Mouse (Mus musculus): Measurements from ENCODE around the gene Psmd7. TPM values are rescaled to one million over a fixed set of nuclear protein-coding genes. Genes with fewer than 3 reads are reported as not detected.

The Psmd7 gene
- total and polyA plus RNA-seq, 3 experiments: 186 to 403 (median 205) TPM

DNA sequence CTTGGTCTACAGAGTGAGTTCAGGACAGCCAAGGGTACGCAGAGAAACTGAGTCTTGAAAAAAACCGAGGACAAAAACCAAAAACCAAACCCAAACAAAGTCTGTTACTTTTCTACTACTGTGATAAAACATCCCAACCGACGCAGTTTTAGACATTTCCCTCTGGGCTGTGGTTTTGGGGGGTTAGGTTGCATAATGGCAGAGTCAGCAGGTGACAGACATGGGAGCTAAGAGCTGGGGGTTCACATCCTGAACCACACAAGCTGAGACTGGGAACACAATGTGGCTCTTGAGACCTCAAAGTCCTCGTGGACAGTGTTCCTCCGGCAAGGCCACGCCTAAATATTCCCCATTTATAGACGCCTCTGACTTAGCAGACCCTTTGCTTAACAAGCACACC lies 10.1 kb downstream of the Psmd7 start:
- peaks cover 8 to 19% of the 10 kb centered on the region in 2 experiments; a peak in 3 of 4 replicates for H3K4me1 ChIP-seq (ENCODE audit: control insufficient read depth in 1 of 2, insufficient read depth in 2 of 2, low read length in 2 of 2)
- H3K27me3 ChIP-seq (ENCODE audit: control insufficient read depth in 1 of 2, insufficient read depth in 2 of 2, low read length in 2 of 2): no peaks in the 10 kb centered on the region
- peaks cover 14 to 16% of the 10 kb centered on the region in 2 experiments for H3K36me3 ChIP-seq (ENCODE audit: control insufficient read depth in 1 of 2, insufficient read depth in 2 of 2, low read length in 2 of 2)
- no peak overlapping the region for H3K9ac ChIP-seq (ENCODE audit: control insufficient read depth, low read depth, low read length, poor library complexity, severe bottlenecking)
- peak; percentile 54 for DNase-seq (ENCODE audit: low read depth, low spot score)
- 0 out of 2 replicates have a peak, but pooled peaks cover 2% of the 10 kb centered on the region for H3K79me2 ChIP-seq (ENCODE audit: control insufficient read depth, insufficient read depth, low read length, poor library complexity)
- H3K9me3 ChIP-seq (replicated peaks; ENCODE audit: insufficient read depth, low read length): no peaks in the 10 kb centered on the region
- peak overlapping the region; percentile 74 for H3K27ac ChIP-seq (ENCODE audit: control insufficient read depth, low read depth, low read length)
- 0 out of 2 replicates have a peak, but pooled peaks have one; percentile 22 for TF ChIP-seq RCOR1 (IDR thresholded peaks at IDR 0.05; ENCODE audit: low read depth, low read length)
- peak; percentile 4; the same call in 1 of the 2 replicates for TF ChIP-seq MAX (IDR thresholded peaks at IDR 0.05; ENCODE audit: low read length)
- peak in 1 of 2 experiments; percentile 42; a peak in 1 of 4 replicates for TF ChIP-seq EP300 (IDR thresholded peaks at IDR 0.05; ENCODE audit: low read depth in 1 of 2, low read length in 2 of 2)
- TF ChIP-seq ETS1 (IDR thresholded peaks at IDR 0.05; ENCODE audit: low read depth, low read length): 0 out of 2 replicates have a peak, but pooled peaks have one; percentile 34
- no peak for TF ChIP-seq NELFE (IDR thresholded peaks at IDR 0.05; ENCODE audit: low read depth, low read length)
- TF ChIP-seq TBP (IDR thresholded peaks at IDR 0.05; ENCODE audit: low read depth, low read length): no peak
- TF ChIP-seq KAT2A (conservative IDR thresholded peaks at IDR 0.05; ENCODE audit: low read depth, low read length): no peak
- no peak for TF ChIP-seq UBTF (IDR thresholded peaks at IDR 0.05; ENCODE audit: borderline replicate concordance, insufficient read depth, low read depth, low read length)
- 0 out of 2 replicates have a peak, but pooled peaks have one; percentile 7 for TF ChIP-seq MAFK (IDR thresholded peaks at IDR 0.05; ENCODE audit: borderline replicate concordance, low read depth, low read length)
- 0 out of 2 replicates have a peak, but pooled peaks have one; percentile 42 for TF ChIP-seq MYB (IDR thresholded peaks at IDR 0.05; ENCODE audit: low read depth, low read length)
- no peak overlapping the region for H3K4me3 ChIP-seq (ENCODE audit: control insufficient read depth in 1 of 2, insufficient read depth in 1 of 2, low read depth in 2 of 2, low read length in 2 of 2)

GRCm38 (mm10) chr8:107577640-107578039 lies 10.6 kb downstream of the Psmd7 start:
- H3K9me3 ChIP-seq (replicated peaks; ENCODE audit: insufficient read depth, low read length): no peaks in the 10 kb centered on the region
- H3K9ac ChIP-seq (ENCODE audit: control insufficient read depth, low read depth, low read length, poor library complexity, severe bottlenecking): no peak overlapping the region
- peak; percentile 85 for DNase-seq (ENCODE audit: low read depth, low spot score)
- no peaks in the 10 kb centered on the region for H3K27me3 ChIP-seq (ENCODE audit: control insufficient read depth in 1 of 2, insufficient read depth in 2 of 2, low read length in 2 of 2)
- peaks cover 8 to 19% of the 10 kb centered on the region in 2 experiments; a peak in 3 of 4 replicates for H3K4me1 ChIP-seq (ENCODE audit: control insufficient read depth in 1 of 2, insufficient read depth in 2 of 2, low read length in 2 of 2)
- H3K27ac ChIP-seq (ENCODE audit: control insufficient read depth, low read depth, low read length): peak overlapping the region; percentile 74
- no peak overlapping the region for H3K4me3 ChIP-seq (ENCODE audit: control insufficient read depth in 1 of 2, insufficient read depth in 1 of 2, low read depth in 2 of 2, low read length in 2 of 2)
- peaks cover 12 to 14% of the 10 kb centered on the region in 2 experiments for H3K36me3 ChIP-seq (ENCODE audit: control insufficient read depth in 1 of 2, insufficient read depth in 2 of 2, low read length in 2 of 2)
- 0 out of 2 replicates have a peak, but pooled peaks cover 2% of the 10 kb centered on the region for H3K79me2 ChIP-seq (ENCODE audit: control insufficient read depth, insufficient read depth, low read length, poor library complexity)
- peak; percentile 58; the same call in 1 of the 2 replicates for TF ChIP-seq MAZ (IDR thresholded peaks at IDR 0.05; ENCODE audit: low read depth, low read length)
- TF ChIP-seq ETS1 (IDR thresholded peaks at IDR 0.05; ENCODE audit: low read depth, low read length): peak; percentile 68
- TF ChIP-seq E2F4 (IDR thresholded peaks at IDR 0.05; ENCODE audit: borderline replicate concordance, low read depth, low read length): no peak
- TF ChIP-seq TCF12 (IDR thresholded peaks at IDR 0.05; ENCODE audit: low read depth, low read length): peak; percentile 95
- TF ChIP-seq SIN3A (IDR thresholded peaks at IDR 0.05; ENCODE audit: low read length): peak; percentile 58; the same call in 1 of the 2 replicates
- no peak for TF ChIP-seq RAD21 (IDR thresholded peaks at IDR 0.05; ENCODE audit: low read depth, low read length)
- no peak for TF ChIP-seq SMC3 (IDR thresholded peaks at IDR 0.05; ENCODE audit: low read depth, low read length)
- TF ChIP-seq CHD1 (IDR thresholded peaks at IDR 0.05; ENCODE audit: low read depth, low read length): no peak
- peak; percentile 95 for TF ChIP-seq GATA1 (IDR thresholded peaks at IDR 0.05; ENCODE audit: low read depth, low read length)
- no peak for TF ChIP-seq NELFE (IDR thresholded peaks at IDR 0.05; ENCODE audit: low read depth, low read length)
- no peak for TF ChIP-seq POLR2A (IDR thresholded peaks at IDR 0.05; ENCODE audit: control insufficient read depth in 1 of 2, insufficient read depth in 1 of 2, low read depth in 1 of 2, low read length in 2 of 2, poor library complexity in 1 of 2)
- no peak for TF ChIP-seq USF2 (IDR thresholded peaks at IDR 0.05; ENCODE audit: borderline replicate concordance in 1 of 2, insufficient read depth in 1 of 2, low read depth in 1 of 2, low read length in 2 of 2)
- TF ChIP-seq MAX (IDR thresholded peaks at IDR 0.05; ENCODE audit: low read length): peak; percentile 45
- TF ChIP-seq UBTF (IDR thresholded peaks at IDR 0.05; ENCODE audit: borderline replicate concordance, insufficient read depth, low read depth, low read length): no peak
- TF ChIP-seq CHD2 (IDR thresholded peaks at IDR 0.05; ENCODE audit: low read length): no peak
- TF ChIP-seq MXI1 (IDR thresholded peaks at IDR 0.05; ENCODE audit: low read depth, low read length): peak; percentile 75; the same call in 1 of the 2 replicates
- 0 out of 2 replicates have a peak, but pooled peaks have one; percentile 39 for TF ChIP-seq ELF1 (IDR thresholded peaks at IDR 0.05; ENCODE audit: low read depth, low read length)
- peak; percentile 96 for TF ChIP-seq TAL1 (IDR thresholded peaks at IDR 0.05; ENCODE audit: low read length)
- TF ChIP-seq RCOR1 (IDR thresholded peaks at IDR 0.05; ENCODE audit: low read depth, low read length): peak; percentile 73
- no peak; the same call in 1 of the 2 replicates for TF ChIP-seq HCFC1 (IDR thresholded peaks at IDR 0.05; ENCODE audit: low read depth, low read length)
- no peak for TF ChIP-seq ZMIZ1 (IDR thresholded peaks at IDR 0.05; ENCODE audit: low read depth, low read length)
- TF ChIP-seq POLR2AphosphoS2 (IDR thresholded peaks at IDR 0.05; ENCODE audit: low read length): no peak
- no peak for TF ChIP-seq ZC3H11A (IDR thresholded peaks at IDR 0.05; ENCODE audit: low read depth, low read length)
- TF ChIP-seq EP300 (IDR thresholded peaks at IDR 0.05; ENCODE audit: low read depth in 1 of 2, low read length in 2 of 2): peak; percentile 94 to 96
- no peak for TF ChIP-seq NRF1 (IDR thresholded peaks at IDR 0.05; ENCODE audit: insufficient read depth, low read depth, low read length, poor library complexity, severe bottlenecking)
- peak; percentile 61 for TF ChIP-seq MYB (IDR thresholded peaks at IDR 0.05; ENCODE audit: low read depth, low read length)
- no peak for TF ChIP-seq CTCF (IDR thresholded peaks at IDR 0.05 in 2 of 3, conservative IDR thresholded peaks at IDR 0.05 in 1 of 3; ENCODE audit: control insufficient read depth in 1 of 3, insufficient read depth in 1 of 3, low read depth in 2 of 3, low read length in 3 of 3, poor library complexity in 1 of 3, severe bottlenecking in 1 of 3)
